Mouse (Mus musculus) embryo, embryonic 10 days (tissue): ENCODE data around the gene Clcn6.

Source experiments
- DNase-seq: peaks from one replicate; pipeline ENCODE4 v3.0.0-alpha.2; 2015; ENCODE audit warnings: low spot score

Gene Clcn6

DNA sequence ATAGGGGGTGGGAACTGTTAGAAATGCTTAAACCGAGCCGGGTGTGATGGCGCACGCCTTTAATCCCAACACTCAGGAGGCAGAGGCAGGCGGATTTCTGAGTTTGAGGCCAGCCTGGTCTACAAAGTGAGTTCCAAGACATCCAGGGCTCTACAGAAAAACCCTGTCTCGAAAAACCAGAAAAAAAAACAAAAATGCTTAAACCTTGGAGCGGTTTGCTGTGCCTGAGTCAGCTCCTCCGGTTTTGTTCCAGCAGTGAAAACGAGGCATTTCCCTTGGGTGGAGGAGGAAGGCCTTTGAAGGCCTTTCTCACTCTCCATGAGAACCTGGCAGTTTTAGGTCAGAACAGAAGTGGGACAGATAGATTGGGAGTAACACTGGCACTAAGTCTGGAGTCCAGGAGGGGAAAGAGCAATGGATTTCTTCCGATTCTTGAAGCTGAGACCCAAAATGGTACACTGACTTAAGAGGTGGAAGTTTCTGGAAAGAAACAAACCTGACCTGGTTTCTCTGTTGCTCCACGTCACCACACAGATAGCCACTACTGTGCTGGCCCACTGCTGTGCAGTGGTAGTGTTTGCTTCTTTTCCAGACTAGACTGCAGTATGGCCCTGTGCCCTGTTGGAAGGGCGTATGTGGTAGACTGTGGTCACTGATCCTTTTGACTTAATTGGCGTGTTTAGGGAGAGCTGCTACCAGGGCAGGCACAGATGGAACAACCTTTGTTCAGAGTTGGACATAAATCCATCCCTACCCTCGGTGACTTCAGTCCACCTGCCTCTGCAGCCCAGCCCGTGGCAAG lies 1.6 kb upstream of the Clcn6 start:
- DNase-seq: no peak

DNA sequence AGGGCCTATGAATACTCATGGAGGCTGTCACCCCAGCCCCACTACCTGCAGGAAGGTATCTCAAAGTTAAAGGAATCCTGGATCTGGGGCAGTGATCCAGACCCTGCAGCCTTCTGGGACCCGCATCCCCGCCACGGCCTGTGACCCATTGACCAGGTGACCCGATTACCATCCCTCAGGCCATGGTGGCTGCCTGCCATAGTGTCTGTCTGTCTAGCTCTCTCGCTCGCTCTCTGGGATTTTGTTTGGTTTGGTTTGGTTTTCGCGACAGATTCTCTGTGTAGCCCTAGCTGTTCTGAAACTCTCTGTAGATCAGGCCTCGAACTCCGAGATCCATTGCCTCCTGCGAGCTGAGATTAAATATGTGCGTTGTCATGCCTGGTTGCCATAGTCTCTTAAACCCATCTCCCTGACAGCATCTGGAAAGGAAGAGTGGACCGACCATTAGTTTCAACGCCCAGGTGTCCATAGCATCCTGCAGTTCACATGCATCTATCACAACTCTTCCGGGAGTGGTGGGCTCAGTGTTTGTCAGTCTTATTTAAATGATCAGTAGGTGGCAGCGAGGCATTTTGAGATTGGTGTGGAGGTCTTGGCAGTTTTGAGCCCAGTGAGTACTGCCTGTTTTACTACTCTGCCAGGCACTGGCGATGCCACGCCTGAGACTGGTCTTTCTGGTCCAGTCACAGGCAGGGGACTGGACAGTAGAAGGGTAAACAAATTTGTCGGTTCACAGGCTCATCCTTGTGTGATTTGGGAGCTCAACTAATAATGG lies 820 bp upstream of the Clcn6 start:
- DNase-seq: peak; percentile 27

DNA sequence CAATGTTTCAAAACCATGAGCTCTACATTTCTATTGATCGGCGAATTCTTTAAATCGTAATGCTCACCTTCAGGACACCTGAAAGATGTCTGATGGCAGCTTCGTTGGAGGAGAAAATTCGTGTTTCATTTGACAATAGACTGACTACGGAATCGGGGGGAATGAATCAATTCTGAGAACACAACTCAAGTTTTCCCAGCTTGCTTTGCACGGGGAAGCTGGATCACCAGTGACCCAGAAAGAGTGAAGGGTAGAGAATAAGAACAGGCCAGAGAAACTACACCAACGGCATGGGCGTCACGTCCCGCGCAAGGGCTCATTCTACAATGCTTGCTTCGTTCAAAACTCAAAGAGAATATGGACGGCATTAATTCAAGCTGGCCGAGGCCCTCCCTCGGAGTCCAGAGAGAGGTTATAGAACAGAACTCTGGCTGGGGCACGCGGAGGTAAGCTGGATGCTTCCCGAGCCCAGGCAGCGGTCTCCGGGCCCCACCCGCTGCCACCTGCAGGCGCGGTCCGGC lies 482 bp downstream of the Clcn6 start:
- DNase-seq: no peak

DNA sequence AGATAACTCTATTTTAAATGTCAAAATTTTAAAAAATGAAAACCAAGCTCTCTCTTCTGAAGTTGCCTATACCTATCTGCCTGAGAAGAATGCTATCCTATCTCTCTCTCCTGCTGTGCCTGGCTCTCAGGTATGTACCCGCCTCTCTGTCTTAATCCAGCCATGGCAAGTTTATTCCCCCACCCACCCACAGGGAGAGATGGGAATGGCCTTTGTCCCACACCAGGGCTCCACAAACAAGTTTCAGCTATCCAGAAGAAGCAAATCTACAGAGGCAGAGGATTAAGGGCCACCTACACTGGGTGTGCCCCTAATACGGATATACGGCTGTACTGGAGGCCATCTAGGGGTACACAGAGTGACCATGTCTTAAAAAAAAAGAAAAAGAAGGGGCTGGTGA lies 3.2 kb downstream of the Clcn6 start:
- DNase-seq: no peak

DNA sequence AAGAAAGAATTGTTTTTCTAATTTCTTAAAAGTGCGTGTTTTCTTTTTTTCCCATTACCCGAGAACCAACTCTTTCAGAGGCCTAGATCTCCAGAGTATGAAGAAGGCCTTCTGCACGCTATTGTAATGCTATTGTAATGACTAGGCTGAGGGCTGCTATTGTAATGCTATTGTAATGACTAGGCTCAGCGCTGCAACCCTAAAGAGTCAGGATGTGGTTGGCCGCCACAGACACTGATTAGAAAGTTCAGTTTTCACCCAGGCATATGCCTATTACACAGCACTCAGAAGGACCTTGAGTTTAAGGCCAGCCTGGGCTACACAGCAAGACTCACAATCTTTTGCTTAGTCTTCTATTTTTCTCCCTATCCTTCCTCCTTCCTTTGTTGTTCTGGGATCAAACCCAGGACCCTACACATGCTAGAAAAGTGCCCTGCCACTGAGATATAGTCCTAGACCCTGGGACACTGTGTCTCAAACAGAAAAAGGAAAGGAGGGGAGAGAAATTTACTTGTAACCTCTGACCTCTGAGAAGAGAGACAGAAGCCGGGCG lies 4.7 kb downstream of the Clcn6 start:
- no peak for DNase-seq

DNA sequence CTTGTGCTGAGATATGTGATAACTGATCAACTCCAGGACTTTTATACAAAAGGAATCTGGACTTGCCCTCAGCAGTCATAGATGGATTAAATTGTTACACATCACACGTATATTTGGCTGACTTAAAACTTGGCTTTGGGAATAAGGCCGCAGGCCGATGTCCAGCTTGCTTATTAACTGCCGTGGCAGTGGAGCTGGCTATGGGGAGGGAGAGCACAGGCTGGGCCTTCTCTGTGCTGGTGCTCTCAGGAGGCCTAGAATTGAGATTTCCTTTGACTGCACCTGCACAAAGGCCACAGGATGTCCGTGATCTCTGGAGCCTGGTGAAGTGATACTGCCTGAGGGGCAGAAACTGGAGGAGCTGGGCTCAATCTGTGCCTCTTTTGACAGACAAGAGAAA lies 8.1 kb downstream of the Clcn6 start:
- no peak for DNase-seq

DNA sequence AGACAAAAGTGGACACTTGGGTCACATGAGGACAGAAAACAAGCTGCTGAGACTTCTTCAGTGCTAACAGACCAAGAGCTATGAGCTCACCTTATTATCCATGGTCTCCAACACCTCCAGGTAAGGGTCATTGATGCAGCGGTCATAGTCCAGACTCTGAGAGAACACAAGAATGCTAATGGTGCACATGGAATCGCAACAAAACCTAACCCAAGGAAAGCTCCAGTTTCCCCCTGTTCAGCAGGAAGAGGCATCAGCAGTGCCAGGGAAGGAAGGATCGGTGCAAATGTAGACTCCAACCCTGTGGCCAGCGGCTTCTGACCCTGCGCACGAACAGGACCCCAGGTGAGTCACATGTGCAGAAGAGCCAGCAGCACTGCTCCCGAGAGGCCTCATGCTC lies 9.3 kb downstream of the Clcn6 start:
- DNase-seq: no peak

DNA sequence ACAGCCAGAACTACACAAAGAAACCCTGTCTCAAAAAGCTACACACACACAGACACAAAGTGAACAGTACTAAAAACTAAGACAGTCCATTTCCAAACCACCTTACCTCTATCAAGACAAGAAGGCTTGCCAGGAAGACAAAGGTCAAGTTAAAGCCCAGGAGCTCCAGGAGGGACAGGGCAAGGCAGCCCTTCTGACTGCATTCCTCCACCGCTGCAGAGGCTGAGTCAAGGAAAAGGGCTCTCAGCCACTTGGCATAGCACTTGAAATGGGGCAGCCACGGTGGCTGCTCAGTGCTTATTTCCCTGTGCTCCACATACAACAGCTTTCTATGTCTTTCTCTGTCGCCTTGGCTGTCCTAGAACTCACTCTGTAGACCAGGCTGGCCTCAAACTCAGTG lies 14.6 kb downstream of the Clcn6 start:
- no peak for DNase-seq

DNA sequence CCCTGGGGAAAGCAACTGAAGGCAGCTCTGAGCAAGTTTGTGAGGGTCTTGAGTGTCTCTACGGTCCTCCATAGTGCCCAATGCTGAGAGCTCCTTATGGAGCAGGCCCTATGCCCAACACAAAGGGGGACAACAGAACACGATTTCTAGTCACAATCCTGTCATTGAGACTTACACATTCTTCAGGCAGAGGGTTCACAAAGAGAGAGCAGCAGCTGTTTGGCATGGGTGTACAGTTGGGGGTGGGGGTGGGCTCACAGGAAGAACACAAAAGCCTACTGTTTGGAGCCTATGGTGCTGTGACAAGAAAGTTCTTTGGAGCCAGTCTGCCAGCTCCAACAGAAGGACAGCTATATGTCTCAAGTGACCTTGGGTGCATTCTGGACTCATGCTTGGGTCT lies 20.2 kb downstream of the Clcn6 start:
- DNase-seq: no peak

DNA sequence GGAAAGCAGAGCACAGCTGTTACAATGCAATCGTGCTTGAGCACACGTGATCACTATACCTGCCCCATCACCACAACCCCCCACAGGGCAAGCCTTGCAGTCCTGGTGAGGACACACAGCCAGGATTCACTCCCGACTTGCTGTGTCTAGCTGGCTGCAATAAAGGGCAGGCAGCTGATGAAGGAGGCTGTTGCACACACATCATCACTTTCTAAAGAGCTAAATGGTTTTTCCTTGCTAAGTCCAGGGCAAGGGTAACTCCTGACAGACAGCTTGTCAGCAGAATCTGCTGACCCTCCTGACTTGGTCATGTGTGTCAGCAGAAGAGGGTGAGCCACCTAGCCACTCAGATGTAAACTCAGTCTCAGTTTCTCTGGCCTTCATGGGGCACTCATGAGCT lies 21.6 kb downstream of the Clcn6 start:
- DNase-seq: no peak

DNA sequence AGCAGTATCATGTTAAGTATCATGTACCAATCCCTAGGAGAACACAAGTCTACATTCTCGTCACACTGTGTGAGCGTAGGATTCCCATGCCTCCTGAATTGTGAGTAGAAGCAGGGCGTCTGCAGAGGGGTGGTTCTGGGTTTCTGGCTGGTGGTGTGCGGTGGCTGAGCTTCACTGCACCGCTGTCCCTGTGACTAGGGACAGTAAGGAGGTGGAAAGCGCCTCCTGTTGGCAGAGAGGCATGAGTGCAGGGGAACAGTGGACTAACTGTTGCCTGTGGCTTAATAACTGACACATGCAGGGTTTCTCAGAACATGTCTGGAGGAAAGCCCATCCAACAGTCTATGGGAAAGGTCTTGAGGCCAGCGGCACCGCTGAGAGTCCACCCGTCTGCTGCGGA lies 23.2 kb downstream of the Clcn6 start:
- peak; percentile 50 for DNase-seq

DNA sequence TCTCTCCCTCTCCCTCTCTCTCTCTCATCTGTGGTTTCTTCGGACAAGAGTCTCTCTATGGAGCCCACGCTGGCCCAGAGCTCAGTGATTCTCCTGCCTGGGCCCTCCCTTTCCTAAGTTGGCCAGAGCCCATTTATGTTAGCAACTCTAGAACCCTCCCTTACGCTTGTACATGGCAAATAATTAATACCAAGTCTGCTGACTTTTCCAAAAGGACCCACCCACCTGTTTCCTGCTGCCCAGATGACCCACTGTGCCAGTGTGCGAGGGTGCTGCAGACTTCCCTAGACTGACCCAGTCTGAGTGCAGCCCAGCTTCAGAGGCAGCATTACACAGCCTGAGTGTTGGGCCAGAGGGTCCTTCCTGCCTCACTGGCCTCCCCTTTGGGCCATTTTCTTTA lies 26.4 kb downstream of the Clcn6 start:
- DNase-seq: no peak

DNA sequence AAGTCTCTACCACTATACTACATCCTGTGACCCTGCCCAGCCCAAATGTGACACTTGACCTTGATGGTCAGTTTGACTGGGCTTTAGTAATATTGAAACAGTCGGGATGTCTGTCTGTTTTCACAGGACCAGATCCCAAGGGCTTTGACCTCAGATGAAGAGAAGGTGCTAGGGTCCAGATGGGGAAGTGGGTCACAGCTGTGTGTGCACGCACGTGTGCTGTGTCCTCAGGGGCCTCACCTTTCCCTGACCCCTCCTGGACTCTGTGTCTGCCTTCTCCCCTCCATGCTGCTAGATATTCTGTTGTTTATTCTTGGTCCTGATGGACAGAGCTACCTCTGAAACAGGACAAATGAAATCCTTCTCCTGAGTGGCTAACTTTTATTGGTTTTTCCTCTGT lies 27.3 kb downstream of the Clcn6 start:
- no peak for DNase-seq

DNA sequence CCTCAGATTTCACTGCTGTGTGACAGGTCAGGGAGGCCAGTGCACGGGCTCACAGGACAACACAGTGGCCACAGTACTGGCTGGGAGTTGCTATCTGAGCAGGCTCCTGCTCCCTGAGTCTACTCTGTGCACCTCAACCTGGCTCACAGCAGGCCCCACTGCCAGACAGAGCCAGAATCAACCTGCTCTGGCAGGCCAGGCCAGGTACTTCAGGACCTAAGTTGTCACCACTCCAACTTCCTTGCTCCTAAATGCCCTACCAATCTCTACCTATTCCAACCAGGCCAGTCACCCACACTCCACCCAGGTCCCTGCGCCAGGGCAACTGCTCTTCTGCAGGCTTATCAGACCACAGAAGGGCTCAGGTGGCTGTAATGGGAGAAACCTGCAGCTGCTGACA lies 29.0 kb downstream of the Clcn6 start:
- DNase-seq: no peak

DNA sequence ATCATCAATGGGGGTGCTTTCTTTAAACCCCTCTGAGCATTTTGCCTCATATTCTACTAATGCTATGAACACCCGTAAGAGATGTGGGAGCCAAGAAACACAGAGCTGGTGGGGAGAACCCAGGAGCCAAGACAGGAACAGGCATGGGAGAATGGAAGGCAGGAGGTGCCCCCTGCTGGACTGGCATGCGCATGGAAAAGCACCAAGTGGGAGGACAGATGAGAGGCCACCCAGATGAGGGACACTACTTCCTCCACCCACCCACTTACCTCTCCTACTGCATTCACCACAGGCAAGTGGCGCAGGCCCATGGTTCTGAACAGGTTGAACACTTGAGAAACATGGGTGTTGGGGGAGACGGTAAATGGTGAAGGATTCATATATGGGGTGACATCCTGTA lies 30.2 kb downstream of the Clcn6 start:
- peak; percentile 34 for DNase-seq

DNA sequence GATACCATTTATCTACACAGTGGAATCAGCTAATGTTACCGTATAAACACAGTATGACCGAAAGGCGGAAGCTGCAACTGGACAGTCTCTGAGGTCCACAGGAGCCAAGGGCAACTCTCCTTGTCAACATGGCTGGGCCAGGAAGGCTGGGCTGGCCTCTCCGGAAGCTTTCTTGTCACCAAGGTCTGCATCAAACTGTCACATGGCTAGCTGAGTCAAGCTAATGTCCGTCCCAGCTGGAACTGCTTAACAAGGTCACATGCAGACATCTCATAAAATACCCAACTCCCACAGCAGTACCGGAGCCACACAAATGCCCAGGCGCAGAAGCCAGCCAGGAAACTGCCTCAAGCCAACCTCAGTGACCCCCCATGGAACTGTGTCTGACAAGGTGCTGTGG lies 34.3 kb downstream of the Clcn6 start:
- DNase-seq: peak; percentile 9

DNA sequence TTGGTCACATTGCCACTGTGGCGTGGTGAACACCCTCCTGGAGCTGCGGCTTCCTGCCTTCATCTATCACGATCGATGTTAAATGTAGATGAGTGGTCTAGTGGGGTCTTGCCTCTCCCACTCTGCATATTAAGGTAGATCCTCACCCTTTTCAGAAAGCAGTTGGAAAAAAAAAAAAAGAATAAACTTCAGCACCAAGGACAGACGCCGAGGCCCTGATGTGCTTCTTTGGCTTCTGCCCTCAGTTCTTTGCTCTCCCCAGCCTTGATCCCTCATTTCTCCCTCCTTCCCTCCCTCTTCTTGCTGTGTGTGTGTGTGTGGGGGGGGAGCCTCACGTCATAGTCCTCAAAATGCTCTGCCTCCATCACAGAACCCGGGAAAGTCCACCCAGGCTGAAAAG lies 36.8 kb downstream of the Clcn6 start:
- peak; percentile 23 for DNase-seq

DNA sequence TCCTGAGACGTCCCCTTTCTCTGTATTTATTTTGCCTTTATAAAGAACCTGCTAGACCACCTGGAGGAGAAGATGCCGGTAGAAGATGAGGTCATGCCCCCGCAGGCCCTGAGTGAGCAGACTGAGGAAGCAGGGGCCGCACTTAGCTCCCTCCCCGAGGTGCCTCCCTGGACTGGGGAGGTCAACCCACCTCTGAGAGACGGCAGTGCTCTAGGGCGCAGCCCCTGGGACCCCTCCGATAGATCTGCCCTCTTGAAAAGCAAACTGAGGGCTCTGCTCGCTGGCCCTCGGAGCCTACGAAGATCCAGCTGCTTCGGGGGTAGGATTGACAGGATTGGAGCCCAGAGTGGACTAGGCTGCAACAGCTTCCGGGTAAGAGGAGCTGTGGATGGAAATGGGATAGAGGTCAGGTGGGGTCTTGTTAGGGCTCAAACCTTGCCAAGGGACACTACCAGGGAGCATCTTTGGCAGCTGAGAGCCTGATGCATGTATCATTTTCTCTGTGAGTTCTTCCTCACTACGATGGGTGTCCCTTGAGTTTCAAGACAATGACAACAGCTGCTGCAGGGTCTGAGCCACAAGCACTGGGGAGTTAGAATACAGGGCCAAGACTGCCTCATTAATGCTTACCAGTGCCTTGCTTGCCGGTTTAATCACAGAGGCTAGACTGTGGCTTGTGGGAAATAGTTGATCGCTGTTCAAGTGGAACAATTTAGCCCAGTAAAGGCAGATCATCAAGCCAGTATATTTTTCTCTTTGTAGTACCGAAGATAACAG lies 37.4 kb downstream of the Clcn6 start:
- no peak for DNase-seq

DNA sequence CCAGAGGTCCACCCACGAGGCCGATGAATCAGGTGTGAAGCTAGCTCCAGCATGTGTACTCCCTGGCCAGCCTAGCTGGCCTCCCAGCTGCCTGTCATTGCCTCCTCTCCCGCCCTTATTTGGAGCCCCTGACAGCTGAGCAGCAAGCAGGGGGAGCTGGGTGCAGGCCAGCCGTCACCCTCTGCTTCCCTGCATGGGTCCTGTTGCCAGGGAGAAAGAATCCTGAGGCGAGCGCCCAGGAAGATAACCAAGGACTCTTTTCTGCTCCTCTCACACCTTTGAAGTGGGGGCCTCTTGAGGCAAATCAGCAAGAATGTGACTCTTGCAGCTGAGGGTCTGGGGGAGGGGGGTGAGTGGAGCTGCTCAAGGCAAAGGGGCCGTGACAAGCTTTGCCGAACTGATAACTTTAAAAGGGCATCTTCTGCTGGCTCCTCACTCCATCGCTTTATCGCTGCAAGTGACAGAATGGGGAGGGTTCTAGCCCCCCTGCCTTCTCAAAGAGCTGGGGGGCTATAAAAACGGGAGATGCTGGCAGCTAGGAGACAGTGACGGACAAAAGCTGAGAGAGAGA lies 38.3 kb downstream of the Clcn6 start, which contains the start of gene Nppa:
Gene Nppa (plus strand): TSS at position 521 of the 571 bp plus-strand sequence.
- DNase-seq: no peak

DNA sequence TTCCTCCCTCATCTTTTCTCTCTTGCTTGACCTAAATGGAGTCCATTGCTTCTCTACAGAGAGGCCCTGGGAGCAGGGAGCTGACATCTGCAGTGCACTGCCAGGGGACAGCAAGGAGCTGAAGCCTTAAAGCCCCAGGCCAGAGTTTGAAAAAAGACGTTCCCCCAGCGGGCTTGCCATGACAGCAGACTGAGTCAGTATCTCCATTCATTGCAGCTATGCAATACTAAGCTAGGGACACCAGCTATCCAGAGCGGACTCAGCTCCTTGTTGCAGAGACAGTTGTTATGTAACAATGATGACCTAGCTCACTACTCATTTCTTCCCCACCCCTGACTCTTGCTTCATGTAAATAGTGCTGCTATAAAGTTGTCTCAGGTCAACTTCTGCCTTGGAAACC lies 43.3 kb downstream of the Clcn6 start:
- no peak for DNase-seq

DNA sequence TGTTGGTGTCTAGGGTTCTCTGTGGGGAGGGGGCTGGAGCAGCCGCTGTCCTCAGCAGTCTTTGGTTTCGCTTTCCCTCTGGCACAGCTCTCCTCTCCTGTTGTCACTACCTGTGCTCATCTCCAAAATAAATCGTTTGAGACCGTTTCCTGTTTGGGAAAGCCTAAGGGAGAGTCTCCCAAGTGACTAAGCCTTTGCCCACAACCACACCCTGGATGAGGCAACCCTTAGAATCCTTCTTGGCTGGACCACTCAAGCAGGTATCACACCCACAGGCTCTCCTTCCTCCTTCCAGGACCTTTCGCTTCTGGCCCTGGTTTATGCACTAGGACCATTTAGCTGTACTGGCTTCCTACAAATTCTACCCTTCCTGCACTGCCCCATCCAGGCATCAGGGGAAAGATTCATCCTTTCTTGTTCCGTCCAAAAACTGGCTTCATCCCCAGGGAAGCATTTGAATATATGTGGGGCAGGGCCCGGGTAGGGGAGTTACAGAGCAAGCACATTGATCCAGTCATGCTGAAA lies 45.0 kb downstream of the Clcn6 start:
- no peak for DNase-seq
